Mouse (Mus musculus) kidney, adult 2 months (tissue): ENCODE measurements around the gene Gcgr.

Source experiments
- CTCF ChIP-seq: fragments of 200-500 bp; conservative IDR thresholded peaks from 2 replicates; pipeline ENCODE4 v1.5.1; 2011; ENCODE audit warnings: low read depth, mild to moderate bottlenecking, control low read depth, low read length, moderate library complexity, mixed read lengths; ENCODE audit not compliant: insufficient read depth, insufficient read length
- POLR2A ChIP-seq: fragments of 200-500 bp; IDR thresholded peaks from one replicate; pipeline ENCODE4 v1.6.1; 2011; ENCODE audit warnings: low read depth, low read length, control low read depth

GRCm38 (mm10) chr11:120568324-120568723 lies 37.8 kb downstream of the Gcgr start:
- TF ChIP-seq POLR2A = no peak
- TF ChIP-seq CTCF = no peak
